Mouse (Mus musculus) midbrain, embryonic 10.5 days (tissue): ENCODE measurements around the gene Fbxo39. TPM values are rescaled to one million over a fixed set of nuclear protein-coding genes. Genes with fewer than 3 reads are reported as not detected.
"Not testable (repeated sequence)": the region's sequence is repeated elsewhere in the genome, so short reads cannot be mapped to it uniquely, and the experiment has no call there.

Source experiments
- DNase-seq: peaks from one replicate; pipeline ENCODE4 v3.0.0-alpha.2; 2017; ENCODE audit warnings: low spot score
- H3K27ac ChIP-seq: fragments of 300-500 bp; sonication (generic); replicated peaks from 2 replicates; pipeline ENCODE4 v1.5.1; 2016; ENCODE audit warnings: mild to moderate bottlenecking
- H3K27me3 ChIP-seq: fragments of 300-500 bp; sonication (generic); 2 replicates; pipeline ENCODE4 v1.6.1; 2016; ENCODE audit warnings: low read depth, mild to moderate bottlenecking; ENCODE audit not compliant: poor library complexity, severe bottlenecking
- H3K36me3 ChIP-seq: fragments of 300-500 bp; sonication (generic); 2 replicates; pipeline ENCODE4 v1.6.1; 2016; ENCODE audit warnings: mild to moderate bottlenecking, moderate library complexity
- H3K4me1 ChIP-seq: fragments of 300-500 bp; sonication (generic); 2 replicates; pipeline ENCODE4 v1.6.1; 2016
- H3K4me3 ChIP-seq: fragments of 300-500 bp; sonication (generic); 2 replicates; pipeline ENCODE4 v1.5.1; 2016; ENCODE audit warnings: mild to moderate bottlenecking, moderate library complexity
- H3K9me3 ChIP-seq: fragments of 300-500 bp; sonication (generic); replicated peaks from 2 replicates; pipeline ENCODE4 v1.6.1; 2016; ENCODE audit warnings: mild to moderate bottlenecking
- WGBS: fragments of 180-500 bp; shearing (Covaris S2); methylation state at CpG from one replicate; pipeline ENCODE4 v1.1.7; 2016; 5-methylcytosine and 5-hydroxymethylcytosine counted together
- polyA plus RNA-seq: library from polyadenylated mRNA; unstranded; fragments of >200 nt; fragmentation: Nextera tagmentation; extraction: Ambion mirVana; gene quantifications from 2 replicates; pipeline ENCODE4 v1.2.1, GENCODE M21; 2016

Gene Fbxo39
- polyA plus RNA-seq, 1 experiment from 2014 or later: not detected

DNA sequence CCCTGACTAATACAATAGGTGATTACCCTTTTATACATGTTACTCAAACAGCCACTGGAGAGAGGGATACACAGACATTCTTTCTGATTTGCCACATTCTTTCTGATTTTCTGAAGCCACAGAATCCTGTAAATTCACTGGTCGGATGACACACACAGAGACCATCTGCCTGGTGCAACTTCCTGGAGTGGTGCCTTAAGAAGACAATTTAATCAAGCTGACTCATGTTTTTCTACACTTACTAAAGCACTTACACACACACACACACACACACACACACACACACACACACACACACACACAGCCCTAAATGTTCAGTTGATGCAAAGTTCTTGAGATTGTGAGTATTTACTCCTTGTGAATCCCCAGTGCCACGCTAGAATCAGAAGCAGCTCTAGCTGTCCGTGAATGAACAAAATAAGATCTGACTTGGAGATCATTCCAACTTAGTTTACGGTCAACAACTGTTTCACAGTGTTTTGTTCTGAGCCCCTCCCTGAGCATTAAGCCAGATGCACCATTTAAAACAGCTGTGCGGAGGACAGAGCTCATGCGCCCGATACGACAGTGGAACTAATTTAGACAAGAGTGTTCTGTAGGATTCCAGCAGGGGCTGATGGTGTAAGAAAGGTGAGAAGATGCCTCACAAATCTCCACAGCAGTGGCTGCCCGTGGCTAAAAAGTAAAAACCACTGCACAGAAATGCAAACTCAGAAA is 18.9 kb downstream of the Fbxo39 start:
- Histone ChIP-seq H3K9me3 (no peaks in the 10 kb centered on the region), H3K27me3 (no peaks in the 10 kb centered on the region), H3K4me3 (no peak overlapping the region), H3K36me3 (no peaks in the 10 kb centered on the region), H3K27ac (no peak overlapping the region), H3K4me1 (peaks cover 16% of the 10 kb centered on the region)
- WGBS: 78% methylated on average over 9 of the region's 9 CpGs
- no peak for DNase-seq

DNA sequence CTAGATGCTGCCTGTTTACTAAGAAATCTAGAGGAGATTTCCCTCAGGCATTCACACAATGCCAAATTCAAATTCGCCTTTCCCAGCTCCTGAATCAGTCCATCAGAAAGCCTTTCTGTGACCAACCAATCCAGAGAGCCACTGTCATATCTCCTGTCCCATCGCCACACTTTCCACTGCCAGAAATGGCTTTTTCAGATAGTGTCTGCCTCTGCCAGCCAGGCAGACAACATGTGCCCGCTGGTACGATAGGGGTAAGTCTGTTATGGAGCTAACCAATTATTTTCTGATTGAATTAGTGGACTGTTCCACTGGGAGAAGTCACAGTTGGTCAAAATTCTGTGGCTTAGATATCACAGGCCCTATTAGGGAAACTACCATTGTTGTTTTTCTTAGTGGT is 20.4 kb downstream of the Fbxo39 start:
- Histone ChIP-seq H3K9me3 (no peaks in the 10 kb centered on the region), H3K27ac (no peak overlapping the region), H3K36me3 (no peaks in the 10 kb centered on the region), H3K27me3 (no peaks in the 10 kb centered on the region), H3K4me1 (peaks cover 31% of the 10 kb centered on the region), H3K4me3 (no peak overlapping the region)
- DNase-seq: no peak
- 79% methylated on average over 4 of the region's 4 CpGs for WGBS

DNA sequence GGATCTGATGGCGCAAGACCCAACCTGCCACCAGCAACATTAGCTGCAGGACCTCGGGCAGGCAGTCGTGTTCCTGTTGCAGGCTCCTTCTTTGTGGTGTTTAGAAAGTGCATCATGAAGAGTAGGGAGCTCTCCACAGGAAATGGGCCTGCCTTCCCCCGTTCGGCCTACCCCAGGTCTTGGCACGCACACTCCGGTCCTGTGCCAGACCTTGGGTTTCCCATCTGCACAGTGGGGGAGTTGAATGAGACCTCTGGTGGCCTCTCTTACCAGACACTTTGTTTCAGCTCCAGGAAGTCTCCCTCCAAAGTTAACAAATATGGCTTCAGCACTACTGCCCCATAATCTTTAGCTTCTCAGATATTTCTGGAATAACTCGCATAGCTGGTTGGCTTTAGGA is 22.5 kb downstream of the Fbxo39 start:
- no peaks in the 10 kb centered on the region for H3K9me3 ChIP-seq
- H3K4me1 ChIP-seq: peaks cover 38% of the 10 kb centered on the region
- H3K4me3 ChIP-seq: no peak overlapping the region
- WGBS: 91% methylated on average over 8 of the region's 8 CpGs
- no peaks in the 10 kb centered on the region for H3K27me3 ChIP-seq
- DNase-seq: no peak
- H3K36me3 ChIP-seq: no peaks in the 10 kb centered on the region
- peak overlapping the region; percentile 77; the same call in 1 of the 2 replicates for H3K27ac ChIP-seq

DNA sequence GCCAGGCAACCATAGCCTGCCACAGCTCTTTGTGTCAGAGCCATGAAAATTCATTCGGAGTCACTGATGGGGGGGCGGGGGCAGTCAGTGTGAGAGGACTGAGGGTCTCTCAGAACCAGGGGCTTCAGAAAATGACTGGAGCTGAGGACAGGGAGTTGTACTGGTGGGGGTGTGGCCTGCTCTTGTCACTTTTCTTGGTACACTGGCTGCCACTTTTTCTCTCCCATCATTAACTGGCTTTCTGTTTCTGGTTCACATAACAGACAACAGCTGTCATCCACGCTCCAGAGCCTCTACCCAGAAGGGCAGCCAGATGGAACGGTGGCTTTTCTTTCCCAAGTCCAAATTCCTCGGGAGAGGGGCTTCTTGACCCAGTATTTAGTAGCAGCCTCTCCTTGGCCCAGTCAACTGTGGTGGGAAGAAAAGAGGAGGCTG is 24.2 kb downstream of the Fbxo39 start:
- peaks cover 35% of the 10 kb centered on the region for H3K4me1 ChIP-seq
- no peaks in the 10 kb centered on the region for H3K9me3 ChIP-seq
- no peaks in the 10 kb centered on the region for H3K27me3 ChIP-seq
- DNase-seq: peak; percentile 60
- peak overlapping the region; percentile 77 for H3K27ac ChIP-seq
- no peak overlapping the region for H3K4me3 ChIP-seq
- no peaks in the 10 kb centered on the region for H3K36me3 ChIP-seq
- WGBS: 29% methylated on average over 5 of the region's 5 CpGs

DNA sequence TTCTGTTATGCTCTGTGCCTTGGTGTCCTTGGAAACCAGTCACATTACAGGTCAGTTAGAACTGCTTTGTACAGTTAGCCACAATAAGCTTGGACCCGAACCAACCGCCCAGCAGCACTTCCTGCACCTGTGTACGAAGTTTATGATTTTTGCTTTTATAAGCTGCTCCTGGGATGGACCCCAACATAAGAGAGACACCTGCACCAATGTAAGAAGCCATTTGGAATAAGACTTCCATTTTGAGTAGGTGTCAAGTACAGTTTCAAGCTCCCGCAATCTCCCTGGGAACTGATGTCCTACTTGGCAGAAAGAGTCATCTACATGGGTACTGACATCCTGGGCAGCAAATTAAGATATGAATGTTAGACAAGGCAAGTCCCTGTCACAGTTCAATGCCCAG is 25.5 kb downstream of the Fbxo39 start:
- 82% methylated on average over 4 of the region's 4 CpGs for WGBS
- Histone ChIP-seq H3K27me3 (no peaks in the 10 kb centered on the region), H3K4me1 (peaks cover 34% of the 10 kb centered on the region), H3K9me3 (no peaks in the 10 kb centered on the region), H3K36me3 (no peaks in the 10 kb centered on the region), H3K4me3 (no peak overlapping the region), H3K27ac (peak overlapping the region; percentile 77)
- no peak for DNase-seq

DNA sequence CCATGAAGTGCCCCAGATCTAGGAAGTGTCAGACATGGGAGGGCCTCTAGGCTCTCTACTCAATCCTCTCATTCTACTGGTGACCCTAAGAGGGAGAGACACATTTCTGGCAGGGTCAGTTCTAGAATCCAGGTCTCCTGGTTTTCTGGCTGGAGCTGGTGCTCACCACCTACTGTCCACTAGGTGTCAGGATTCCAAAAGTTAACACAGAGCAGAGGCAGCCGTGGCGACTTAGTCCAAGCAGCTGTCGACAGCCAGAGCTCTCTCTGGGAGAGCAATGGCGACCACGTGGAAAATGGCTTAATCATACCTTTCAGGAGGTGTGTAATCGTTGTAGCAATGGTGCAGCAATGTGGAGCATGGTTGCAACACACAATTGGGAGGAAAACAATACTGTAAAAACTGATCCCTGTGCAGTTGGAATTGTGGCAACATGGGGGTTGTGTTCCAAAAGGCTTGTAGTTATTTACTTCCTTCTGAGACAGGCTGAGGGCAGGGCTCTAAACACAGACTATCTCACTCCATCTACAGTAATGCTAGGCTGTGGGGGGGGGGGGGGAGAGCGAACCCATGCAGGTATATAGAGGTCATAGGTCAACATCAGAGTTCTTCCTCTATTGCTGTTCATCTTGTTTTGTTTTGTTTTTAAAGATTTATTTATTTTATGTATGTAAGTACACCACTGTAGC is 28.4 kb downstream of the Fbxo39 start:
- H3K4me3 ChIP-seq: no peak overlapping the region
- H3K27me3 ChIP-seq: no peaks in the 10 kb centered on the region
- no peaks in the 10 kb centered on the region for H3K36me3 ChIP-seq
- peak; percentile 74 for DNase-seq
- no peaks in the 10 kb centered on the region for H3K9me3 ChIP-seq
- WGBS: 13% methylated on average over 7 of the region's 7 CpGs
- 0 out of 2 replicates have a peak overlapping the region, but pooled peaks have one; percentile 19 for H3K27ac ChIP-seq
- H3K4me1 ChIP-seq: peaks cover 26% of the 10 kb centered on the region

DNA sequence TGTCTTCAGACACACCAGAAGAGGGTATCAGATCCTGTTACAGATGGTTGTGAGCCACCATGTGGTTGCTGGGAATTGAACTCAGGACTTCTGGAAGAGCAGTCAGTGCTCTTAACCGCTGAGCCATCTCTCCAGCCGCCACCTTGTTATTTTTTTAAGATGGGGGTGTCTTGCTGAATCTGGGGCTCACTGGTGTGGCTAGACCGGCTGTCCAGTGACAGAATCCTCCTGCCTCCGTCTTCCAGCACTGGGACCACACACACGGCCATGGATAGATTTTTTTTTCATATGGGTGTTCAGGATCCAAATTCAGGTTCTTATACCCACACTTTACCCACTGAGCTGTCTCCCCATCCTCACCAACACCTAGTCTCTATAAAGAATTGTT is 29.0 kb downstream of the Fbxo39 start:
- H3K27me3 ChIP-seq, H3K36me3 ChIP-seq, H3K4me3 ChIP-seq, DNase-seq, H3K27ac ChIP-seq, H3K9me3 ChIP-seq: not testable (repeated sequence)
- WGBS: 88% methylated on average over 5 of the region's 5 CpGs
- H3K4me1 ChIP-seq: peaks cover 21% of the 10 kb centered on the region

DNA sequence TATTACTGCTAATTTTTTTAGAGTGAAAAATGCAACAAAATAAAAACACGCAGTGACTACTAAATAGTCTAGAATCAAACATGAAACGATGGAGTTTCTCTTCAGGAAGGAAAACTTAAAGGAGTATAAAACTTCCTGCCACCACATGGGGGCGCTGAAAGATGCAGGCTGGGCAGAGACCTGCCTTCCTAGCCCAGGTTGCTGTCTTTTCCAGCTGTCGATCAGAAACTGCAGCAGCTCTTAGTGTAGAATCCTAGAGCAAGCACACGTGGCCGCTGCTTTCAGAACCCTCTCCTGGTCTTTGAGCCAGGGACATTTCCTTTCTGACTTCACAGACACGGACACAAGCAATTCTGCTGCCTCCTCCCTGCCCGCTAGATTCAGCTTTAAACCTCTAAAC is 29.7 kb downstream of the Fbxo39 start:
- Histone ChIP-seq H3K4me3 (no peak overlapping the region), H3K27me3 (no peaks in the 10 kb centered on the region), H3K27ac (no peak overlapping the region), H3K9me3 (no peaks in the 10 kb centered on the region), H3K4me1 (peaks cover 14% of the 10 kb centered on the region), H3K36me3 (no peaks in the 10 kb centered on the region)
- WGBS: 30% methylated on average over 8 of the region's 8 CpGs
- DNase-seq: peak; percentile 50

DNA sequence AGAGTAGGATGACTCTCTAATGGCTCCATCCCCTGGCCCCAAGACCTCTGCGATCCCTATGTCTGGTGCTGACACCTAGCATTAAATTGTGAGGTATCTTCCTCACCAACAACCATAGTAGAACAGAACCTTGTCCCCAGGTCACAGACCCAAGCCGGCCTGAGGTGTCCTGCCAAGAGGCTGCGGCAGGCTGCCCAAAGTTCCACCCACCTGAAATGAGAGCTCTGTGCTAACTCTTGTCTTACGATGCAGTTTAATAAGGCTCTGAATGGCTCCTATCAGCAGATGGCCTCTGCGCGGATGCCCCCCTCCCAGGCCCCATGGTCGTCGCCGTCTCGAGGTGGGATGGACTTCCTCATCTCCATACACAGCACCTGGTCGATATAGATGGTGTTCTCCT is 30.2 kb downstream of the Fbxo39 start:
- 93% methylated on average over 11 of the region's 11 CpGs for WGBS
- H3K4me3 ChIP-seq: no peak overlapping the region

DNA sequence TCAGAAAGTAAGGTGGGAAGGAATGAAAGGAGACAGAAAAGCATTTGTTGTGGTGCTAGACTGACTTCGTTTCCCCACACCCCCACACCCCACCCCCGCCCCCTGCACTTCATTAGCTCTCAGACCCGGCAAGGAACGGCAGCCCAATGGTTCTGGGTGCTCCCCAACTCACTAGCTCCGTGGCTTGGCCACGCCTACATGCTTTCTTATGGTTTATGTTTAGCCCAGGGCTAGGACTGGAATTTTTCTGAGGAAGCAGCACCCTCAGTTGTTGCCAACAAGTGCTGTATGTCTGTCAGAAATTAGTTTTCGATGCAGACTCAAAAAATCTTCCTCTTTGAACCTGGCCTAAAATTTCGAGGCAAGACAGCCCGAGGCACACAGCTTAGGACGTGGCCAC is 34.3 kb downstream of the Fbxo39 start:
- Histone ChIP-seq H3K27me3 (no peaks in the 10 kb centered on the region), H3K27ac (no peak overlapping the region), H3K4me3 (no peak overlapping the region), H3K9me3 (no peaks in the 10 kb centered on the region), H3K4me1 (no peaks in the 10 kb centered on the region), H3K36me3 (no peaks in the 10 kb centered on the region)
- DNase-seq: no peak
- WGBS: 70% methylated on average over 10 of the region's 10 CpGs

More for the DNA sequence above, 30.2 kb downstream of the Fbxo39 start:
- no peak overlapping the region for H3K27ac ChIP-seq
- peaks cover 8% of the 10 kb centered on the region; the same call in 1 of the 2 replicates for H3K4me1 ChIP-seq
- H3K27me3 ChIP-seq: no peaks in the 10 kb centered on the region
- no peaks in the 10 kb centered on the region for H3K36me3 ChIP-seq
- H3K9me3 ChIP-seq: no peaks in the 10 kb centered on the region
- no peak for DNase-seq

DNA sequence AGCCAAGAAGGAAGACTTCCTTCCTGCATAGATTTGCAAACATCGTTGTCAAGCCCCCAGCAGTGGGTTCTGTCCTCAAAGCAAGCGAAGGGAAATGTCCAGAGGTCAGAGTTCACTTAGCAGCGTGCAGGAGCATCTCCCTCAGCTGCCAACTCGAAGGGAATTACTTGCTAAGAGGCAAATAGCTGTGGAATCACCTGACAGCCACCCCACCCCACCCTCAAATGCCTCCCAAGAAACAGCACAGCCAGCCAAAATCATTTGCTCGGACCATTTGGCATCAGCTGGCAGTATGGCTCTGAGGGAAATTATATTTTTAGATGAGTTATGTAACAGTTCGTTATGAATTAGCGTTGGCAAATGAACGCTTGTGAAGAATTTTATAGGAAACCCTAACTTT is 34.8 kb downstream of the Fbxo39 start:
- H3K27me3 ChIP-seq: no peaks in the 10 kb centered on the region
- H3K9me3 ChIP-seq: no peaks in the 10 kb centered on the region
- no peaks in the 10 kb centered on the region for H3K36me3 ChIP-seq
- H3K4me3 ChIP-seq: no peak overlapping the region
- DNase-seq: no peak
- 66% methylated on average over 8 of the region's 8 CpGs for WGBS
- H3K4me1 ChIP-seq: no peaks in the 10 kb centered on the region
- H3K27ac ChIP-seq: no peak overlapping the region

DNA sequence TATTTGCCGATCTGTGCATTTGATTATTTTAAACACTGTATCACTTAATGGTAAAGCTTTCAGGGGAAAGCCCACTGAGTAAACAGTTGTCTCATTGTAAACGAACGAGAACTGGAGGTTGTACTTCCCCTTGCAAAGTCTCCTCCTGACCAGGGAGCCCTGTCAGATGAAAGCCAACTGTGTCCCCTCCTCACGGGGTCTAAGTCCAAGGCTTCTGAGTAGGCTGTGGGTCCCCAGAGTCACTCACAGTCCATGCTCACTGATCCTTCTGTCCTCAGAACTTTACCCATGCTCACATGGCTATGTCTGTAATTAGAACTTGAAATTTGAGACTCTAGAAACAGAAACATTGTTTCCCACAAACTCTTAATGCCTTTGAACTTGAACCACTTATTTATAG is 35.4 kb downstream of the Fbxo39 start:
- no peak for DNase-seq
- Histone ChIP-seq H3K4me3 (no peak overlapping the region), H3K36me3 (no peaks in the 10 kb centered on the region), H3K27ac (no peak overlapping the region), H3K27me3 (no peaks in the 10 kb centered on the region), H3K9me3 (no peaks in the 10 kb centered on the region), H3K4me1 (no peaks in the 10 kb centered on the region)
- WGBS: 77% methylated on average over 4 of the region's 4 CpGs

DNA sequence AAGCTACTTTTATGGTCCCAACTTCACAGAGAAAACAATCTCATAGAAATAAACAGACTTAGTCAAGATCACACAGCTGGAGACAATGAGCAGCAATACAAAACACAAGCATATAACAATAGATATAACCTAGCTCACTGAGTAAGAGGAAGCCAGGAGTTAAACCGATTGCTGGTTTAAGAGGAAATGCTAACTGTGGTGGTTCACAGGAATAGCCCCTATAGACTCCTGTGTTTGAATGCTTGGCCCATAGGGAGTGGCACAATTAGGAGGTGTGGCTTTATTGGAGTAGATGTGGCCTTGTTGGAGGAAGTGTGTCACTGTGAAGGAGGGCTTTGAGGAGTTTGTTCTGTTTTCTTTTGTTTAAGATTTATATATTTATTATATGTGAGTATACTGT is 38.0 kb downstream of the Fbxo39 start:
- H3K27me3 ChIP-seq: no peaks in the 10 kb centered on the region
- 88% methylated on average over 1 of the region's 1 CpGs for WGBS
- H3K27ac ChIP-seq: no peak overlapping the region
- no peaks in the 10 kb centered on the region for H3K36me3 ChIP-seq
- H3K9me3 ChIP-seq: no peaks in the 10 kb centered on the region
- peaks cover 5% of the 10 kb centered on the region for H3K4me1 ChIP-seq
- H3K4me3 ChIP-seq: no peak overlapping the region
- no peak for DNase-seq
